Comparison of ENCODE assay signal across 7 mouse cellular contexts in the genomic region with DNA sequence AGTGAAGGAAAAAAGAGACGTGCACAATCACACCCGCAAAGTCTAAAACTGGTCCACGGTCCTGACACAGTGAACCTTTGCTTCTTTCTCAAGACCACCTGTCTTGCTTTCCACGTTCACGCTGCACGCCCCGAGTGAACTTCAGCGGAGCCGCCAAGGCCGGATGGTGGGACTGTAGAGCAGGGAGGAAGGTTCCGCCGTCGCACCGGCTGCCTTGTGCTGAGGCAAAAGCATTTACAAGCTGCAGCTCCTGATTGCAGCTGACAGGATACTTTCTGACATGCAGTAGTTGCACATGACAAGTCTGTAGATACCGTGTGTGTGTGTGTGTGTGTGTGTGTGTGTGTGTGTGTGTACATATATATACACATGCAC. TPM values are rescaled to one million over a fixed set of nuclear protein-coding genes. Genes with fewer than 3 reads are reported as not detected.
DNase-seq lines count a peak whose midpoint lies in the region; ATAC-seq and TF ChIP-seq lines count a peak whose summit lies in the region.

No protein-coding gene starts in this region.

- peak; percentile 4; the same call in 1 of the 2 replicates for ATAC-seq in hindbrain, embryonic 15.5 days (ENCODE audit: low FRiP score, low read depth)
- no peak for ATAC-seq in midbrain, postnatal 0 days (ENCODE audit: low FRiP score)

- no peaks in the 10 kb centered on the region for H3K27me3 ChIP-seq in hindbrain, embryonic 15.5 days
- no peaks in the 10 kb centered on the region for H3K27me3 ChIP-seq in midbrain, postnatal 0 days (ENCODE audit: insufficient read depth, low read length)

- H3K27ac ChIP-seq in hindbrain, embryonic 15.5 days (replicated peaks) = no peak overlapping the region
- no peak overlapping the region for H3K27ac ChIP-seq in midbrain, postnatal 0 days (ENCODE audit: low read depth, low read length)

- no peaks in the 10 kb centered on the region for H3K9me3 ChIP-seq in hindbrain, embryonic 15.5 days
- no peaks in the 10 kb centered on the region for H3K9me3 ChIP-seq in midbrain, postnatal 0 days (ENCODE audit: low read length)

- 11% methylated on average over 15 of the region's 15 CpGs for WGBS in hindbrain, embryonic 15.5 days
- WGBS in midbrain, postnatal 0 days = 8% methylated on average over 15 of the region's 15 CpGs

- H3K4me2 ChIP-seq in hindbrain, embryonic 15.5 days = peak overlapping the region; percentile 98
- peak overlapping the region; percentile 67 for H3K4me2 ChIP-seq in midbrain, postnatal 0 days (ENCODE audit: low read depth, low read length, poor library complexity, severe bottlenecking)

- H3K4me1 ChIP-seq in hindbrain, embryonic 15.5 days (replicated peaks) = peaks cover 20% of the 10 kb centered on the region
- H3K4me1 ChIP-seq in midbrain, postnatal 0 days (ENCODE audit: insufficient read depth, low read length) = no peaks in the 10 kb centered on the region

- H3K36me3 ChIP-seq in hindbrain, embryonic 15.5 days = no peaks in the 10 kb centered on the region
- no peaks in the 10 kb centered on the region for H3K36me3 ChIP-seq in midbrain, postnatal 0 days (ENCODE audit: insufficient read depth, low read length)

- H3K9ac ChIP-seq in hindbrain, embryonic 15.5 days = peak overlapping the region; percentile 41
- H3K9ac ChIP-seq in midbrain, postnatal 0 days (replicated peaks; ENCODE audit: low read length, poor library complexity, severe bottlenecking) = 0 out of 2 replicates have a peak overlapping the region, but pooled peaks have one; percentile 39

- peak; percentile 47 for DNase-seq in right cerebral cortex, postnatal 4 days
- no peak for DNase-seq in right cerebral cortex, postnatal 25 days
- DNase-seq in embryo, embryonic 11 days = peak; percentile 60
- DNase-seq in midbrain, postnatal 0 days (ENCODE audit: low spot score) = peak; percentile 24
- no peak for DNase-seq in layer of hippocampus, adult 9-10 months (ENCODE audit: low spot score)
- DNase-seq in c-Kit-positive CD71-positive TER-119-positive erythroid progenitor cells, embryonic 14.5 days (ENCODE audit: low spot score) = no peak

- TF ChIP-seq CTCF in midbrain, postnatal 0 days (IDR thresholded peaks at IDR 0.05) = no peak

- peak overlapping the region; percentile 64 for H3K4me3 ChIP-seq in hindbrain, embryonic 15.5 days
- H3K4me3 ChIP-seq in midbrain, postnatal 0 days (ENCODE audit: low read depth, low read length) = peak overlapping the region; percentile 34

RNA-seq across cellular contexts. Expression of gene Trim27, which starts 8.1 kb away (rescaled TPM):
- polyA plus RNA-seq in hindbrain, embryonic 15.5 days (2015; fragmentation: Nextera tagmentation; extraction: Ambion mirVana) = 84.3 and 84.8 TPM in 2 replicates
- 74.5 and 76.2 TPM in 2 replicates for total RNA-seq in midbrain, postnatal 0 days (2014; rRNA removed)
- 64.2 and 65.0 TPM in 2 replicates for polyA plus RNA-seq in midbrain, postnatal 0 days (2015; fragmentation: Nextera tagmentation; extraction: Ambion mirVana)

RNA-seq across cellular contexts. Expression of gene Olfr1368, which starts 25.5 kb away (rescaled TPM):
- not detected in 2 replicates for polyA plus RNA-seq in hindbrain, embryonic 15.5 days (2015; fragmentation: Nextera tagmentation; extraction: Ambion mirVana)
- total RNA-seq in midbrain, postnatal 0 days (2014; rRNA removed) = not detected in 2 replicates
- polyA plus RNA-seq in midbrain, postnatal 0 days (2015; fragmentation: Nextera tagmentation; extraction: Ambion mirVana) = not detected in 2 replicates

RNA-seq across cellular contexts. Expression of gene Olfr263, which starts 41.7 kb away (rescaled TPM):
- not detected in 2 replicates for polyA plus RNA-seq in hindbrain, embryonic 15.5 days (2015; fragmentation: Nextera tagmentation; extraction: Ambion mirVana)
- total RNA-seq in midbrain, postnatal 0 days (2014; rRNA removed) = not detected in 2 replicates
- not detected in 2 replicates for polyA plus RNA-seq in midbrain, postnatal 0 days (2015; fragmentation: Nextera tagmentation; extraction: Ambion mirVana)

RNA-seq across cellular contexts. Expression of gene Olfr1369-ps1, which starts 59.9 kb away (rescaled TPM):
- 0.05 TPM in 1 of 2 replicates, not detected in the other for polyA plus RNA-seq in hindbrain, embryonic 15.5 days (2015; fragmentation: Nextera tagmentation; extraction: Ambion mirVana)
- total RNA-seq in midbrain, postnatal 0 days (2014; rRNA removed) = not detected in 2 replicates
- polyA plus RNA-seq in midbrain, postnatal 0 days (2015; fragmentation: Nextera tagmentation; extraction: Ambion mirVana) = 0.10 TPM in 1 of 2 replicates, not detected in the other

Comparison
In these comparisons a context has a peak if more than half of its experiments do, and no peak if none do; other contexts are left out.
1. DNase-seq: peak in right cerebral cortex, postnatal 4 days (single experiment), embryo, embryonic 11 days (single experiment) and midbrain, postnatal 0 days (single experiment); none in right cerebral cortex, postnatal 25 days (single experiment), layer of hippocampus, adult 9-10 months (single experiment) and c-Kit-positive CD71-positive TER-119-positive erythroid progenitor cells, embryonic 14.5 days (single experiment).